Mouse (Mus musculus) E14TG2a.4 (cell line): ENCODE data around the gene Krt81.

Experiments
- CTCF ChIP-seq: conservative IDR thresholded peaks from 2 replicates; pipeline ENCODE4 v1.5.1; 2014; ENCODE audit warnings: low read length
- NANOG ChIP-seq: IDR thresholded peaks from 2 replicates; pipeline ENCODE4 v1.6.1; 2014; ENCODE audit warnings: borderline replicate concordance, low read length, mixed read lengths
- POU5F1 ChIP-seq: IDR thresholded peaks from 2 replicates; pipeline ENCODE4 v1.6.1; 2014; ENCODE audit warnings: low read length, borderline replicate concordance

DNA sequence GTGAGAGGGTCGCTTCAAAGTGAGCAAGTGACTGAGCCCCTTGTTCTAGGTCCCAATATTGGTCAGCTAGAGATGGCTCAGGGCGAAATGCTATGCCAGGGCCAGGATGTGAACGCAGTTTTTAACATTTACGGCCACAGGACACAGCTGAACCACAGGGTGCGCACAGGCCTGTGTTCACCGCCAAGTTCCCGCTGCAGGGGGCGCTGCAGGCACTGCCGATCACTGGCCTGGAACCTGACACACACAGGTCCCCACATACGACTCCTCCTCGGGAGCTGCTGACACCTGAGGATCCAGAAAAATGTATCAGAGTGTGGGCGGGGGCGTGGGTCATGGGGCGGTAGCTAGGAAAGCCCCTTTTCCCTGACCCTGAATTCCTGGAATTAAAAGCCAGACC lies 4.3 kb downstream of the Krt81 start:
- peak; percentile 51 for TF ChIP-seq CTCF
- no peak for TF ChIP-seq NANOG
- TF ChIP-seq POU5F1, result no peak
